Mouse (Mus musculus) cerebellum, postnatal 14 days (tissue): ENCODE results near the gene Galnt2.

Source experiments
- DNase-seq, 2 experiments: peaks; one replicate each; pipeline ENCODE4 v3.0.0; 2021; ENCODE audit warnings: mixed read lengths in 2 of 2

Galnt2 gene

DNA sequence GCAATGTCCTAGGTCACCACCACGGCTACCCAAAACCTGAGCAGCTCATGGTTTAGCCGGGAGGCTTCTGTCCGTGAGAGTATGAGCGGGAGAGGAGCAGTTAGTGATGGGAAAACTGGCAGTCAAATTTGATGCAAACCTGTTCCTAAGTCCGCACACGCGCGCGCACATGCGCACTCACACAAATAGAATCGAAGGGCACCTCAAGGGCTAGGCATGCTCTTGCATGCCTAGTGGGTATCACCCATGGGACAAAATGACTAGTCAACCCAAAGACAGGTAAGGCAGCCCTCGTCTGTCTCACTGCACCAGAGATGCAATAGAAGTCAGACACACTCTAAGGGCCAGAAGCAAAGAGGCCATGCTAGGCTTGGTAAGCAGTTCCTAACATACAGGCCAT is 145.2 kb downstream of the Galnt2 start:
- no peak for DNase-seq

DNA sequence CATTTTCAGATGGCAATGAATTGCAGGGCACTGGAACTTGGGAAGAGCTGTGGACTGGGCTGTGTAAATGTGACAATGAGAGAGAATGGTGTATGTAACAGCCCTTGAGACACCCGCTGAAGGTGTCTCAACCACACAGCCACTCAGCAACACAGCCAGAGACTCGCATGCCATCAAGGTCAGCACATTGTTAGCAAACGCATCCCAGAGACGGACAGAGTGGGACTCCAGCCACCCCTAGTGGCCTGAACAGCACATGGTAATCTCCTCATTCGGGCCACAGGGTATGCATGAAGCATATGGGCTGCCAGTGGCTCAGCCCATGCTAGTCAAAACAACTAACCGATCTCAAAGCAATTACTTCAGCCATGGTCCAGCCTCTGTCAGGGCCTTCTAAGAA is 148.1 kb downstream of the Galnt2 start:
- DNase-seq, result no peak

GRCm38 (mm10) chr8:124382235-124382634 is 151.0 kb downstream of the Galnt2 start:
- DNase-seq, result no peak

DNA sequence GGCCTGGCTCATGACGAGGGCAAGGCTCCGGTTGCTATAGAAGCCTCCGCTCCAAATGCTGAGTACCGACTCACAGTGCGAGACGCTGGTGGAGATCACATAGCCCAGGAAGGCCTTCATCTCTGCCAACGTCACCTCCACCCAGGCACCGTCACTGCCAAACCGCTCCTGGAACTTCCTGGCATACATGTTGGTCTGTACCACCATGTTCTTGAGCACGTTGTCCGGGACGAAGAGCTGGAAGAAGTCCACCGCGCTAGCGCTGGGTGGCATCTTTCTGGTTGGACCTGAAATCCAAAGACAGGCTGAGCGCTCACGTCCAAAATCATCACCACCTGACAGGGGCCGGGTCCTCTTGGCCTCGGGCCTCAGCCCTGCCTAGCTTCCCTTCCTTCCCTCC is 153.1 kb downstream of the Galnt2 start:
- peak; percentile 59 to 71 for DNase-seq

GRCm38 (mm10) chr8:124386225-124386899 is 155.2 kb downstream of the Galnt2 start:
- DNase-seq, result peak; percentile 76 to 79

DNA sequence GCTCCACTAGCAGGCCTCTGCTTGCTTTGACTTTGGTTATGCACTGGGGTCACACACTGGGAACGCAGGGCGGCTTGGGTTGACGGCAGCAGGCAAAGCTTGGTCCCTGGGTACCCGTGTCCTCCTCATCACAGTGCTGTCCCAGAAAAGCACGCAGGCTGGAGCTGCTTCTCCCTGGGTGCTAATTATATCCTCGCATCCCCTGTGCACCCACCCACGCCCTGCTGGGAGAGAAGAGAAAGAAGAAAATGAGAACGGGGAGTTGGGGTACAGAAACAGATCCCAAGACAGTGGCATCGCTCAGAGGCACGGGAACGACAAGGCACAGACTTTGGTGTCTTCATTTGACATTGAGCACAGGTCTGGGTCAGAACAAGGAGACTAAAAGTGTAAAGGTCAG is 158.3 kb downstream of the Galnt2 start:
- no peak for DNase-seq

GRCm38 (mm10) chr8:124391191-124391590 is 160.0 kb downstream of the Galnt2 start:
- peak; percentile 39 to 47 for DNase-seq

DNA sequence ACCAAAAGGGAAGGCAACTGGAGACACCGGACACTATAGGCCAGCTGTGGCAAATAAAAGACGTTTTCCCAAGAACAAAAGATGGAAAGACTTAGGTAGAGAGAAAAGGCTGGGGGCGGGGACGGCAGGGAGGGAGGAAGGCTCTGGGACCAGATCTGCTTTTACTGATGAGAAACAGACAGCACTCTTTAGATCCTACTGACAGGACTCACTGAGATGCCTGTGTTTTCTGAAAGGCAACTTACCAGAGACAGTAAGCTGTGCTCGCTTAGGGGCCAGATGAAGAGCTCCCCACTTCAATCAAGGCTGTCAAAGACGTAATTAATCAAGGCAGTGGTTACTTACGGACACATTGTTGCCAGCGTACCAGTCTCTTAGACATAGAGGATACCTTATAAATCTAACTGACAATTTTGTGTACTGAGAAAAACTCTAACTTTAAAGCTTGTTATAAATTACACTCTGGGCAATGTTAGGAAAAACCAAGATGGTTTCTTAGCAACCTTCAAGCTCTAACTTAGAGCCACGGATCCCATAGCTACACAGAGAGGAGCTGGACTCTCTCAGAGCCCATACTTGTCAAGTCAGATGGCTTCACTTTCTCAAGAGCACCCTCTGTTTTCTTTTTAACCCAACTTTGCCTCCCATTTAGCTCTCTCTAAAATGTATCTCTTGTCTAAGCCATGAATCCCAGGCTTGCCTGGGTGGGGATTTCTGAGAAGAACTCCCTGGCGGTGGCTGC is 161.3 kb downstream of the Galnt2 start:
- no peak for DNase-seq

DNA sequence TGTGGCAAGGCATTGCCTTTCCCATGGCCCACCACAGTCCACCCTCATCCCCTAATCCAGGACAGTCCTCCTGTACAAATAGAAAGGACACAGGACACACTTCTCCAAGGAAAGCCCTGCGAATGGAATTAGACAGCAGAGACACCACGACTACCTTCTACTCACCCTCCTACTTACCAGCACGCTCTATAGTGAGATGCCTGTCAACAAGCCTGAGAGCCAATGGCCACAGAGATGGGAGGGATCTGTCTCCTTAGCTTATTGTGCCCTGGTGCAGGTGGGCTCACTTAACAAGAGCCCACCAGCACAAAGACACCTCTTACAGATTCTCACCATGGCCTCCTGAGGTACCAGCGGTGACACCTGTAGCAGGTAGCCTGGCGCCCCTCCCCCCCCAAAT is 161.8 kb downstream of the Galnt2 start:
- DNase-seq, result no peak

- peak; percentile 54 to 80 for DNase-seq
Measured at GRCm38 (mm10) chr8:124393927-124394326, 162.7 kb downstream of the Galnt2 start.

DNA sequence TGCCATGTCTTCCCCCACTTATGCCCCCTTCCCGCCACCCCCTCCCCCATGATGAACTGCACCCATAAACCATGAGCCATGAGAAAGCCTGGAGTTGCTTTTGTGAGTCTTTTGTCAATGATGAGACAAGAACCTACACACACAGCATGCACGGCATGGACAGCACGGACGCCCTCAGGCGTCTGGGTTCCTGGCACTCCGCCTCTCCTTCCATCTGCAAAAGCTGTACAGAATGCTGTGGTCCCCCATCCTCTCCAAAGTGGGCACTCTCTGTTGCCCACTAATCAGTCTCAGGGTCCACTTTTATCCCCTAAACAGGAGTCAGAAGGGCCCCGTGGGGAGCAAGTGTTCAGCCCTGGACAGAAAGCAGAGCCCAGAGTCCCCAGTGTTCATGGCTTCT is 163.8 kb downstream of the Galnt2 start:
- DNase-seq, result peak in 1 of 2 experiments; percentile 49
